Mouse (Mus musculus) midbrain, postnatal 0 days (tissue): ENCODE data around the gene Eef1akmt2. TPM values are rescaled to one million over a fixed set of nuclear protein-coding genes. Genes with fewer than 3 reads are reported as not detected.

Experiments used
- ATAC-seq: fragments of 200-750 bp; cut with Nextera tagmentation; 2 replicates; pipeline ENCODE4 v1.8.0; 2017; ENCODE audit warnings: moderate number of reproducible peaks, mild to moderate bottlenecking, moderate TSS enrichment, moderate library complexity; ENCODE audit not compliant: low FRiP score
- DNase-seq: peaks from one replicate; pipeline ENCODE4 v3.0.0-alpha.2; 2015; ENCODE audit warnings: low spot score
- H3K27ac ChIP-seq: fragments of 300-500 bp; sonication (generic); 2 replicates; pipeline ENCODE4 v1.5.1; 2014; ENCODE audit warnings: low read depth, mild to moderate bottlenecking, low read length, mixed read lengths
- H3K27me3 ChIP-seq: fragments of 300-500 bp; sonication (generic); 2 replicates; pipeline ENCODE4 v1.6.1; 2014; ENCODE audit warnings: low read length, control low read depth, mixed read lengths; ENCODE audit not compliant: insufficient read depth
- H3K36me3 ChIP-seq: fragments of 300-500 bp; sonication (generic); 2 replicates; pipeline ENCODE4 v1.6.1; 2014; ENCODE audit warnings: low read length, control low read depth, mixed read lengths; ENCODE audit not compliant: insufficient read depth
- H3K4me1 ChIP-seq: fragments of 300-500 bp; sonication (generic); 2 replicates; pipeline ENCODE4 v1.6.1; 2014; ENCODE audit warnings: mild to moderate bottlenecking, control low read depth, antibody characterized with exemption, low read length, mixed read lengths; ENCODE audit not compliant: insufficient read depth
- H3K4me2 ChIP-seq: fragments of 300-500 bp; sonication (generic); 2 replicates; pipeline ENCODE4 v1.6.1; 2014; ENCODE audit warnings: low read depth, mild to moderate bottlenecking, low read length, mixed read lengths; ENCODE audit not compliant: poor library complexity, severe bottlenecking
- H3K4me3 ChIP-seq: fragments of 300-500 bp; sonication (generic); 2 replicates; pipeline ENCODE4 v1.5.1; 2014; ENCODE audit warnings: low read depth, mild to moderate bottlenecking, low read length, moderate library complexity
- H3K9ac ChIP-seq: fragments of 300-500 bp; sonication (generic); replicated peaks from 2 replicates; pipeline ENCODE4 v1.6.1; 2014; ENCODE audit warnings: mild to moderate bottlenecking, low read length, moderate library complexity, mixed read lengths; ENCODE audit not compliant: poor library complexity, severe bottlenecking
- H3K9me3 ChIP-seq: fragments of 300-500 bp; sonication (generic); 2 replicates; pipeline ENCODE4 v1.6.1; 2016; ENCODE audit warnings: low read length, control low read depth
- CTCF ChIP-seq: IDR thresholded peaks from 2 replicates; pipeline ENCODE4 v1.5.1; 2016; ENCODE audit warnings: antibody characterized with exemption, mild to moderate bottlenecking
- WGBS: fragments of 180-500 bp; shearing (Covaris S2); extraction: QIAGEN DNeasy Blood & Tissue Kit; methylation state at CpG from one replicate; pipeline ENCODE4 v1.1.7; 2014; 5-methylcytosine and 5-hydroxymethylcytosine counted together
- polyA plus RNA-seq: library from polyadenylated mRNA; unstranded; fragments of >200 nt; fragmentation: Nextera tagmentation; extraction: Ambion mirVana; gene quantifications from 2 replicates; pipeline ENCODE4 v1.2.1, GENCODE M21; 2015
- total RNA-seq: library from RNA; depleted of rRNA; stranded (reverse); fragments of >200 nt; gene quantifications from 2 replicates; pipeline ENCODE4 v1.2.3, GENCODE M21; 2014

The Eef1akmt2 gene
- total and polyA plus RNA-seq, 2 experiments from 2014 or later: 52.1 to 84.2 TPM

GRCm38 (mm10) chr7:132894841-132895555 is 42.5 kb upstream of the Eef1akmt2 start:
- no peak for ATAC-seq
- Histone ChIP-seq H3K27ac (no peak overlapping the region), H3K9me3 (no peaks in the 10 kb centered on the region), H3K36me3 (no peaks in the 10 kb centered on the region), H3K4me1 (no peaks in the 10 kb centered on the region), H3K4me2 (no peak overlapping the region), H3K4me3 (no peak overlapping the region), H3K27me3 (no peaks in the 10 kb centered on the region), H3K9ac (no peak overlapping the region)
- no peak for TF ChIP-seq CTCF
- DNase-seq: peak; percentile 51
- WGBS: 77% methylated on average over 7 of the region's 7 CpGs

GRCm38 (mm10) chr7:132893336-132893735 is 40.9 kb upstream of the Eef1akmt2 start:
- DNase-seq (no peak), ATAC-seq (no peak)
- WGBS: 84% methylated on average over 1 of the region's 1 CpGs
- Histone ChIP-seq H3K27me3 (no peaks in the 10 kb centered on the region), H3K4me3 (no peak overlapping the region), H3K27ac (no peak overlapping the region), H3K36me3 (no peaks in the 10 kb centered on the region), H3K9ac (no peak overlapping the region), H3K4me1 (no peaks in the 10 kb centered on the region), H3K4me2 (no peak overlapping the region), H3K9me3 (no peaks in the 10 kb centered on the region)
- no peak for TF ChIP-seq CTCF

- no peaks in the 10 kb centered on the region for H3K4me1 ChIP-seq
- no peak overlapping the region for H3K4me2 ChIP-seq
- no peak overlapping the region for H3K4me3 ChIP-seq
- DNase-seq (no peak), ATAC-seq (no peak)
- no peaks in the 10 kb centered on the region for H3K27me3 ChIP-seq
- no peak overlapping the region for H3K9ac ChIP-seq
- TF ChIP-seq CTCF: no peak
- no peaks in the 10 kb centered on the region for H3K9me3 ChIP-seq
- WGBS: 84% methylated on average over 7 of the region's 7 CpGs
- no peak overlapping the region for H3K27ac ChIP-seq
- H3K36me3 ChIP-seq: no peaks in the 10 kb centered on the region
These were observed 40.3 kb upstream of the Eef1akmt2 start for GRCm38 (mm10) chr7:132892806-132893205.

GRCm38 (mm10) chr7:132892311-132892661 is 39.8 kb upstream of the Eef1akmt2 start:
- H3K9me3 ChIP-seq: no peaks in the 10 kb centered on the region
- DNase-seq (peak; percentile 28), ATAC-seq (no peak)
- H3K36me3 ChIP-seq: no peaks in the 10 kb centered on the region
- no peak overlapping the region for H3K4me3 ChIP-seq
- no peak overlapping the region for H3K27ac ChIP-seq
- TF ChIP-seq CTCF: no peak
- no peak overlapping the region for H3K4me2 ChIP-seq
- H3K4me1 ChIP-seq: no peaks in the 10 kb centered on the region
- 61% methylated on average over 4 of the region's 4 CpGs for WGBS
- no peaks in the 10 kb centered on the region for H3K27me3 ChIP-seq
- no peak overlapping the region for H3K9ac ChIP-seq

- TF ChIP-seq CTCF: no peak
- H3K27me3 ChIP-seq: no peaks in the 10 kb centered on the region
- DNase-seq (no peak), ATAC-seq (no peak)
- no peak overlapping the region for H3K9ac ChIP-seq
- H3K4me1 ChIP-seq: no peaks in the 10 kb centered on the region
- H3K9me3 ChIP-seq: no peaks in the 10 kb centered on the region
- WGBS: 81% methylated on average over 5 of the region's 5 CpGs
- no peak overlapping the region for H3K27ac ChIP-seq
- H3K4me3 ChIP-seq: no peak overlapping the region
- no peaks in the 10 kb centered on the region for H3K36me3 ChIP-seq
- H3K4me2 ChIP-seq: no peak overlapping the region
These were observed 39.3 kb upstream of the Eef1akmt2 start for GRCm38 (mm10) chr7:132891561-132892310.

GRCm38 (mm10) chr7:132890201-132890600 is 37.7 kb upstream of the Eef1akmt2 start:
- WGBS: 82% methylated on average over 5 of the region's 5 CpGs
- DNase-seq (no peak), ATAC-seq (no peak)
- H3K9ac ChIP-seq: no peak overlapping the region
- no peaks in the 10 kb centered on the region for H3K36me3 ChIP-seq
- H3K9me3 ChIP-seq: no peaks in the 10 kb centered on the region
- H3K4me3 ChIP-seq: no peak overlapping the region
- TF ChIP-seq CTCF: no peak
- H3K4me1 ChIP-seq: no peaks in the 10 kb centered on the region
- H3K4me2 ChIP-seq: no peak overlapping the region
- H3K27ac ChIP-seq: no peak overlapping the region
- H3K27me3 ChIP-seq: no peaks in the 10 kb centered on the region
